Mouse (Mus musculus): ENCODE measurements at regions not wholly inside any gene's neighbourhood (a gene's known extent, or its start where the extent isn't known, plus 50 kb on each side); places are given as distances from the start of the nearest gene placed in this dataset.

DNA sequence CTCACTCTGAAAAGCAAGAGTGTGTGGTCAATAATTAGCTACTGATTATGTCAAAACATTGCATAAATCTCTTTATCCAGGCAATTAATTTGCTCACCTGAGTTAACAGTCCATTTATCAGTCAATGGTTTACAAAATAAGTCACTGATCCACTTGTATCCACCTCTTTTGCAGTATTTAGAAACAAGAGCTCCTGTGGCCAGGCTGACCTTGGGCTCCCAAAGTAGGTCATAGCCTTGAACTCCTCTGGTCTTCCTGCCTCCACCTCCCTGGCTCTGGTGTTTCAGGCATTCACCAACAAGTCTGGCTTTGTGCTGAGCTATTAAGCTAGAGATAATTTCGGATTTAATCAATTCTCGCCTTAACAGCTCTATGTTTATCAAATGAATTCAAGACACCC lies 675.8 kb upstream of the Tmem132c start:
- no peak for DNase-seq (ENCODE audit: low spot score in 2 of 2)

DNA sequence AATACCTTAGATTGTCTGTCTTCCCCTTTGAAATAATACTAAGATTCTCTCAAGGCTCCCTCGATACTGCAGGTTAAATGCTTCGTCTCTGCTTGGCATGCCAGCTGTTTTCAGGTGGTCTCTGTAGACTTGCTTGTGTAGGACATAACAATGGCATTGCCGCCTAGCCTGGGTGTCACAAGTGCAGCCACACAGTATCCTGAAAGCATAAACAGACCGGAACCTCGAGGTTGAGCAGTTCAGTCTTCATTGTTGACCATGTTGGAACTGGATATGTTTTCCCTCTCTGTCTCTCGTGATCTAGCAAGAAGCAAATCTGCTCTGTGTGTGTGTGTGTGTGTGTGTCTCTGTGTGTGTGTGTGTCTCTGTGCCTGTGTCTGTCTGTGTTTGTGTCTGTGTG lies 675.4 kb upstream of the Tmem132c start:
- DNase-seq (ENCODE audit: low spot score in 2 of 2), result no peak

DNA sequence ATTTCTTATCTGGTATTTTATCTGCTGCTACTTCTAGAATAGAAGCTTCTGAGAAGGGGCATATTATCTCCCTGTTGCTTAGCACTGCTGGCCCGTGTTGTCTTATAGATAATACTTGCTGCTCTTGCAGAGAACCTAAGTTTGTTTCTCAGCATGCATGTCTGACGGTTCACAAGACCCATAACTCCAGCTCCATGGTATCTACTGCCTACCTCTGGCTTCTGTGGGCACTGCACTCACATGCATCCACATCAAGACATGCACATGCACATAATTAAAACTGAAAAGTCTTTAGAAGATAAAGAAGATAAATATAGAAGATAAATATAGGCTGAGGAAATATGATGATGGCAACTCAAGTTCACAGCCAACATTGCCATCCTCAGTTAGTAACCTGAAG lies 667.8 kb upstream of the Tmem132c start:
- no peak for DNase-seq (ENCODE audit: low spot score in 2 of 2)

DNA sequence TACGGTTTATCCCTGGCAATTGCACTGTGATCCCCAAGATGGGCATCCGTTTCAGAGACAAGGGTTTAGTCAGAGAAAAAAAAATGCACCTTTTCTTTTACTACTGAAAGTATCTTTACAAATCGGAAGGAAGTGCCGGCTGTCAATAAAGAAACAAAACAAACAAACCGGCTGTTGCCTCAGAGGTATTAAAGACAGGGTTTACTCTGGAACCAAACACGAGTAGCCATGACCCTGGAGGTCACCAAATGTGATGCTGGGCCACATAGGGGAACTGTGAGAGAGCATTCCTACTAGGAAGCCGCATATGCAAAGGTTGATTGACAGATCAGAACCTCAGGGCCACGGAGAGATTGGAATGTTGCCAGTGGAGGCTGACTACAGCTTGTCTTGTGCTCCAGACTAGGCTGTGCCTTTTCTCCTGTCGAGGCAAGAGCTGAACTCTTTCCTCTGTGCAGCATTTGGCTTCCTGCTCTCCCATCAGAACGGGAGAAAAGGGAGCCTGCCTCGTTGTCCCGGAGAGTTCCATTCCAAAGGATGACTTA lies 643.8 kb upstream of the Tmem132c start:
- DNase-seq (ENCODE audit: low spot score in 2 of 2), result no peak

DNA sequence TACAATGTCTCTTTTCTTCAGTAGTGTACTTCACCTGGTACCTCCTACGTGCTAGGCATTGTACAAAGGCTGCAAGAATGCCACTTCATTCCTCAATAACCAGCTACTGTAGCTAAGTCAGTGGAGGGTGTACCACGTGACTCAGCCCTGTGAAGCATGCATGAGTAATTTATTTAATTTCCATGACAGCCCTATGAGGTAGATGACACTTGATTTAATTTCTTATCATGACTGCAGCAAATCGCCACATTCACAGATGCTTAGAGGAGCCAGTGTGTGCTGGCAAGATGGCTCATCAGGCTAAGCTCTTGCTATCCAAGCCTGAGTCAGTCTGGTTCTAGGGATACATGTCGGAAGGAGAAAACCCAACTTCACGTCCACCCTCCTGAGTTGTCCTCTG lies 642.0 kb upstream of the Tmem132c start:
- no peak for DNase-seq (ENCODE audit: low spot score in 2 of 2)

DNA sequence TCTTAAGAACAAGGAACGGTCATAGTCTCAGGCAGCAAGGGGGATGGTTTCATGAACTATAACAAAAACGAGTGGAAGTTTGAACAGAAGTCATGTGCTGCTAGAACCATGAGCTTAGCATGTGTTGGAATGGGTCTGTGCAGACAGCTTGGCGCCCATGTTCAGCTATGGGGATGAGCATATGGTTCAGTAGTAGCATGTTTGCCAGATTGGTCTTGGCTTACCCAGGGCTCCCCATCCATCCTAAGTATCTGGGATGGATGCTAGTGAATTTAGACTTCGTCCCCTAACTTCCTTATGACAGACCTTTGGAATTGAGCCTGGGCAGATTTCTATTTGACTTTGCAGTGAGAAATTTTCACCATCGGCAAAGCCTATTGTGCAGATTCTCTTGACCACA lies 634.9 kb upstream of the Tmem132c start:
- DNase-seq (ENCODE audit: low spot score in 2 of 2), result no peak

DNA sequence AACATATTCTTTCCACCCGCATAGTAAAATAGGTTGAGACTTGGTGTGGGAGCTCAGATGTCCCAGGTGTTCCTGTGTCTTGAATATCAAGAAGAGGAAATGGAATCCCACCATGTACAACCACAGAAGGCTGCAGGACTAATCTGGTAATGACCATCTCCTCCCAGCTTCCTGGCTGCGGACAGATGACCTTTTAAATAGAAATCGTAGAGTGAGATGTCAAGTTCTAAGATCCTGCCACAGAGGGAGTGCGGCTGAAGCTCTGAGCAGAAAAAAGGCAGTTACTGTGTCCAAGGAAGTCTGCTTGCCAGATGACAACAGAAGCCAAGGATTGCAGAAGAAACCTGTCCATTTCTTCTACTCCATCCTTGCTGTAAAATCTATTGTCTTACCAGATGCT lies 629.0 kb upstream of the Tmem132c start:
- no peak for DNase-seq (ENCODE audit: low spot score in 2 of 2)

DNA sequence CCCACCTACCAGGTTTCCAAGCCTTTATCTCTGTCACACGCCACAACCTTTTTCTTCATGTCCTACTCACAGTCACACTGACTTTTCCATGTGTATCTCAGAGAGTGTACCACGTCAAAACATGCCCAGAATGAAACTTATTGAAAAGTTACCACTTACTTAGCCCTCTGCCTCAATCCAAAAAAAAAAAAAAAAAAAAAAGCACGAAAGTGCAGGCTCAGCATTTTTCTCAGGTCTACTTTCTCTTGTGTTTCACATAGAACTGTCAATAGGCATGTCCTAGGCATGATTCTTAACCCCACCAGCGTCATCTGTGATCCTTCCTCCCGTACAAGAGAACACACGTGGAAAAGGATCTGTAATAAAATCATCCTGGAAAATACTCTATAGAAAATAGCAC lies 619.1 kb upstream of the Tmem132c start:
- no peak for DNase-seq (ENCODE audit: low spot score in 2 of 2)

DNA sequence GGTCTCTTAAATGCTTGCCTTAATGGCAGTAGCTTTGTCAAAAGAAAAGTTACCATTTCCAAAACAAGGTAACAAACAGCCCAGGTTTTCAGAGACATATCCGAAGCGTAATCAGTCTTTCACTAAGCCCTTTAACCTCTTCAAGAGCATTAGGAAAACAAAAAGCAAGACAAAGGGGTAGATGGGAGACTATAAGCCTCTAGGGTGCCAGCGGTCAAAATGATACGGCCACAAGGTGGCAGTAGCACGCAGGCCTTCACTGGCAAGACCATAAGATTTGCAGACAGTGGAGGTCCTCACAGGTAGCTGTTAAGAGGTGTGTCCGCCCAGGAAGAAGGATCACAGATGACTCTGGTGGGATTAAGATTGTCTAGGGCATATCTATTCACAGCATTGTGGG lies 618.4 kb upstream of the Tmem132c start:
- DNase-seq (ENCODE audit: low spot score in 2 of 2), result peak; percentile 84 to 85

DNA sequence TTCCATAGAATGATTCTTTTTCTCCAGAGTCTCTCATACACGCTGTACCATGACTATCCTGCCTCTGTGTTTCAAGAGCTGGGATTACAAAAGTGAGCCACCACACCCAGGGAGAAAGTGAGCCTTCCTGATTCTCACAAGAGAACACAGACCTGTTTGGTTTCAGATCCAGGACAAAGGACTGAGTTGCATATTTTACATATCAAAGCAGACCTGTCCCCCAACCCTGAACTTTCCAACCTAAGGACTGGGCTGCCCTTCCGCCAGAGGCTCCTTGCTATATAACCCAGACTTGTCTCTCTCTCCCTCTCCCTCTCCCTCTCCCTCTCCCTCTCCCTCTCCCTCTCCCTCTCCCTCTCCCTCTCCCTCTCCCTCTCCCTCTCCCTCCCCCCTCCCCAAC lies 611.8 kb upstream of the Tmem132c start:
- DNase-seq (ENCODE audit: low spot score in 2 of 2), result no peak

DNA sequence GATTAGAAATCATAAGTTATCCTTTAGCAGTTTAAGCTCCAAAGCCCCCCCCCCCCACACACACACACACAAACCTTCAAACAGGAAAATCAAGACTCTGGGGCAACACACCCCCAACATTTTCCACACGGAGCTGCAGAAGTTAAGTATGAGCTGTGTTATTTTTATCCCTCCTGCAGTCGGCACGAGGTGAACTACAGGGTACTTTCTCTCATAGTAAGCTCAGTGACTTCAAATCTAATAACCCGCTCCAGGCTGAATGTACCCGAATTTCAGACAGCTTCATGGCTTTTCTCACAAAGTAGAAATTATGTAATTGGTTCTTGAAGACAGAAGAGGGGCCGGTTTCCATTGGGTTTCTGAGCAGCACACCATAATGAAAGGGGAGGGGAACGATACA lies 591.2 kb upstream of the Tmem132c start:
- DNase-seq (ENCODE audit: low spot score in 2 of 2), result no peak

DNA sequence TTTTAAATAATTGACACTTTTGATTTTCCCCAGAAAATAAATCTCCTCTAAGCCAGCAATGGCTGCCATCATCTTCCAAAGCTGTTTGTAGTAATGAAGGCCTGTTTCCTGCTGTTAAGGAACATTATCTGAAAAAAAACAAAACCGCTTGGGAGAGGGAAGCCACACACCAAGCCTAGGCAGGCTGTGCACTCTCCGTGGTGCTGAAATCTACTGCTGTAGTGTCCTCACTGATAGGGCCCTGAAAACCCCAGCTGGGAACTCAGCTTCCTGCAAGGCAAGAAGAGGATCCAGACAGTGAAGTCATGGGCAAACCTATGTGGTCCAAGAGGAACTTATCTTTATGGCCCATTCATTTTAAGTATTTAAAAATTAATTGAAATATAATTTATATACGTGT lies 590.2 kb upstream of the Tmem132c start:
- DNase-seq (ENCODE audit: low spot score in 2 of 2), result no peak

DNA sequence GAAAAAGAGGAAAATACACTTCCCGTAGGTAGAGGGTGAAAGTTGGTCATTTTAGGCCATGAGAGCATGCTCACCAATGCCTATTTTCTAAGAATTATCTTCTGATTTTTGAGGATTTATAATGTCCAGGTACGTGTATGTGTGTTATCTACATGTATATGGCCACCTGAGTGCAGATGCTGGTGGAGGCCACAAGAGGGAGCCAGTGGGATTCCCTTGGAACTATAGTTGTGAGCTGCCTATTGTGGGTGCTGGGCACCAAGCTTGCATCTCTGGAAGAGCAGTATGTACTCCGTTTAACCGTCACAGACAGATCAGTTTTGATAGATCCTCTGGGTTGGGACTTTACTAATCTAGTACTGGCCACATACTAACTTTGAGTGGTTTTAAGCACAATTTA lies 579.0 kb upstream of the Tmem132c start:
- no peak for DNase-seq (ENCODE audit: low spot score in 2 of 2)

DNA sequence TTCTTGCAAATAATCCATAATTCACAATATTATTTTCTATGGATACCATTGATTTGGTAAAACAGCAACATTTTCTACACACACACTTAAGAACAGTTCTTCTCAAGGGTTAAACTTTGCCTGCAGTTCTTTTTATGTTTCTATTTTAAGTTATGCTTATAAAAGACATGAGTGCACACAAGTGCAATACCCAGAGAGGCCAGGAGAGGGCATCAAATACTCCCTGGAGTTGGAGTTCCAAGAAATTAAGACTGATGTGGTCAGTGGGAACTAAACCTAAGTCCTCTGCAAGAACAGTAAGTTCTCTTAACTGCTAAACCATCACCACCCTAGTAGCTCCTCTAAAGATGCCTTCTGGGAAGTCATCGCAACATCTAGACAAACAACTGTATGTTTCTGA lies 570.5 kb upstream of the Tmem132c start:
- DNase-seq (ENCODE audit: low spot score in 2 of 2), result peak; percentile 38 to 59

DNA sequence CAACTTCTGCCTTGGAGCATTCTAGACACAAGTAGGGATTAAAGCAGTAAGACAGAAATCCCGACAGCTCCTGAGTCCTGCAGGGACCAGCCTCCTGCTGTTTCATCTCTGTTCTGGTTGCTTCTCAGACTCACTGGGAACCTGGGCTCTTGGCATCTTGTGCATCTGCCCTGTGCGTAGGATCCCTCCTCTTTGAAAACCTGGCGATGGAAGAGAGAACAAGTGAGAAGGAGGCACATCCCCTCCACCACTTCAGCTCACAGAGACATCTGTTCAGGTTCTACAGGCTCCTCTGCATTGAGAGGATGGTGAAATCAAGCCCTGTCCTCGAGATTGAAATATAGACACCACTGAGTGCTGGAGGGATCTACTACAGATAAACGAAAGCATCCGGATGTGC lies 561.3 kb upstream of the Tmem132c start:
- DNase-seq (ENCODE audit: low spot score in 2 of 2), result peak; percentile 5 to 13

DNA sequence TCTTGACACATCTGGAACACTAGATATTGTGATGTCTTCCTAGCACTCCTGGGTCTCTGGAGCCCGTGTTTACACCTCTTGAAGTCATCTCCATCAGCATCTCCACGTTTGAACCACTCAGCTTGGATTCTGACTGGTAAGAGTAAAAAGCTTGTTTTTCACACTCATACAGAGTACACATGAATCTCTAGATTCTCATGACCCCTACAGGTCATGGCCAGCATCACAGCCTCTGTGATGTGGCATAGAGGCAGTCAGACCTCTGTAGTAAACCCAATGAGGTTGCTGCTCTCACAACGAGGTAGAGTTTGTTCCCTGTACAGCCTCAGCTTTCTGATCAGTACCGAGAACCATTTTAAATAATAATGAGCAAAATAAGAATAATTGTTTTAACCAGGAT lies 542.3 kb upstream of the Tmem132c start:
- no peak for DNase-seq (ENCODE audit: low spot score in 2 of 2)

DNA sequence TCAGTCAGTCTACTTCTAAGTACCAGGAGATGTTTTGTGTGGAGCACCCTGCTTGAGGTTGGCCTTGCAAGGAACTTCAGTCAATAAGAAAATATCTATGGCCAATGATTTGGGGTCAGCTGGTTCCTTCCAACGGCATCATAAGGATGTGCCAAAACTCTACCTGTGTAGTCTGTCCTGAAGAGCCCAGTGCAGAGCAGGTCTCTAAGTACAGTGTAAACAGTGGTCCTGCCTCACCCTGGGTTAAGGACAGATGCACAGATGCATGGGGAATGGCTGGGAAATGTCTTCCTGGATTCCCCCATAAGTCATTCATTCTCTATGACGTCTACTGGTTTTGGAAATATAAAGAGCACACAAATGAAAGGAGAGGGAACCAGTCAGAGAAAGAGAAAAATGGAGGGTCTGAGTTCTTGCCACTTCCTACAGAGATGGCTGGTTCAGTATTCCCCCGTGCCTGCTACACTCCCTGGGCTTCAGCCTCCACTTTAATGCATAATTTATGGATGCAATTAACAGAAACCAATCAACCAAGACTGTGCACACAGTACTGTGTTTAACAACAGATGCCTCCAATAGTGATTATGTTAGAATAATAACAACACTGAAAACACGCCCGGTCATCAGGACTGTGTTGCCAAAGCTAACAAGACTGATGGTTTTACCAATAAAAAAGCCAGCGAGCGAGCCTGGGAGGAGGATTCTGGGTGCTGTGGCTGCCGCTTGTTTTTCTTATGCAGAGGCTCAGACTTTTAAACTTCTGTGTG lies 537.9 kb upstream of the Tmem132c start:
- DNase-seq (ENCODE audit: low spot score in 2 of 2), result no peak

DNA sequence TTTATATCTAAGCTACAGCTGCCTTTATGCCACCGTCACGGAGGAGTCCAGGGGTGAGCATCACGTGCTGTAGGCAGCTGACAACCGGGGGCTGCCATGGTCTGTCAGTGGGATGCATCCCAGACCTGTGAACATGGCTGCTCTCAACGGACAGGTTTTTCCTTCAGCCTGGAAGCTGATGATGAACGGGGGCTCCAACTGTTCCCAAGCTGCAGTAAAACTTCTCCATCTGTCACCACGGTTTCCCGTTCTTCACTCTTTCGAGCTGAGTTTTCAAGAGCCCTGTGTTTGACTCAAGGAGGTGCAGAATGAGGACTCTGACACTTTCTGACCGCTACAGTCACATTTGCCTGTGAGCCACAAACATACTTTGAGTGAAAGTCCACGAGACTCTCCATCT lies 535.7 kb upstream of the Tmem132c start:
- no peak for DNase-seq (ENCODE audit: low spot score in 2 of 2)

DNA sequence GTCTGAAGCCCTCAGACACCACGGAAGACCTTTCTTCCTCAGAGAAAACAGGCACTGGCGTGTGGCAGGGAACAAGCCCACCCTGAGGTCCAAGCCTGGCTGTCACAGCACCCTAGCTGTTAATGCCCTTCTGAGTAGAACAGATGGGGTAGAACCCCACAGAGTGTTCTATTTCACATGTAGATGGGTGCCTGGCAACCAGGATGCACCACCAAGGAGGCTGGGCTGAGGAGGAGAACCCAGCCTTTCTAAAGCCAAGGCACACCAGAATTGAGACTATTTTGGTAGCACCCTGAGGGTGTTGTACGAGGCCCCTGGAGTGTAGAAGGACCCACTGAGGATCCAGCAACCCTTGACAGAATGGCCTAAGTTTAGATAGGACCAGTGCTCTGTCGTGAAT lies 534.9 kb upstream of the Tmem132c start:
- no peak for DNase-seq (ENCODE audit: low spot score in 2 of 2)

DNA sequence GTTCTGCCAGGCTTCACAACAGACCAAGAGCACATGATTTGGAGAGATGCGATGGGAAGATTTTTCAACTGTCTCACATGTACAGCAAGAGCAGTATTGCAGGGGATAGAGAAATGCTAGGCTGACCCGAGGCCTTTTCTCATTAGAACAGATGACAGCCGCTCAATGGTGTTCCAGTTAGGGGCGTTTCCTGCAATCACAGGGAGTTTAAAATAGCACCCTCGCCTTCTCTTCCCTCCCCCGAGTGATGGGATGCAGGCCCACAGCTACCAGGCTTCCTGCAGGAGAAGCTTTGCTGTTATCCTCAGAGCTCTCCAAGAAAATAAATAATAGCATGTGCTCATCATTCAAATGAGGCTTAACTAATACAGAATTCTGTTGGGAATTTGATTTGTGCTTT lies 526.9 kb upstream of the Tmem132c start:
- peak in 1 of 2 experiments; percentile 36 for DNase-seq (ENCODE audit: low spot score in 2 of 2)

DNA sequence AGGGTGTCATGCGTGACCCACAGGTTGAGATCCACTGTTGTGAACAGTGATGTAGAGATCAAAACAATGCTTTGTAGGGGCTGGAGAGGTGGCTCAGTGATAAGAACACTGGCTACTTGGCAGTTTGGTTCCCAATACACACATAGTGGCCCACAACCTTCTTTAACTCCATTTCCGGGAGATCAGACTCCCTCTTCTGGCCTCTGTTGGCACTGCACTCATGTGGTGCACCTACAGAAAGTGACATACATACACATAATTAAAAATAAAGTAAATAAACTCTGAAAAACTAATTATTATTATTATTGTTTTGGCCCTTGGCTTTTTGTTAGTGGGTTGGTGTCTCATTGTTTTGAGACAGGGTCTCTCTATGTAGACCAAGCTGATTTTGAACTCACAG lies 523.2 kb upstream of the Tmem132c start:
- no peak for DNase-seq (ENCODE audit: low spot score in 2 of 2)

DNA sequence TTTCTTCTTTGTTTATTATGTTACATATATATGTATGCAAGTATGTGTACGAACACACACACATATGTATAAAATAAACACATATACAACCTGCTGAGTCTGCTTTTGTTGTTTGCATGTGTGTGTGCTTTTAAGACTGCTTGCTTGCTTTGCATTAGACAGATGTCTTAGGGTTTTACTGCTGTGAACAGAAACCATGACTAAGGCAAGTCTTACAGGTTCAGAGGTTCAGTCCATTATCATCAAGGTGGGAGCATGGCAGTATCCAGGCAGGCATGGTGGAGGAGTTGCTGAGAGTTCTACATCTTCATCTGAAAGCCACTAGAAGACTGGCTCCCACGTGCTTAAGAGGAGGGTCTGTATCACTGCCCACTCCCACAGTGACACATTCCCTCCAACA lies 520.3 kb upstream of the Tmem132c start:
- no peak for DNase-seq (ENCODE audit: low spot score in 2 of 2)

DNA sequence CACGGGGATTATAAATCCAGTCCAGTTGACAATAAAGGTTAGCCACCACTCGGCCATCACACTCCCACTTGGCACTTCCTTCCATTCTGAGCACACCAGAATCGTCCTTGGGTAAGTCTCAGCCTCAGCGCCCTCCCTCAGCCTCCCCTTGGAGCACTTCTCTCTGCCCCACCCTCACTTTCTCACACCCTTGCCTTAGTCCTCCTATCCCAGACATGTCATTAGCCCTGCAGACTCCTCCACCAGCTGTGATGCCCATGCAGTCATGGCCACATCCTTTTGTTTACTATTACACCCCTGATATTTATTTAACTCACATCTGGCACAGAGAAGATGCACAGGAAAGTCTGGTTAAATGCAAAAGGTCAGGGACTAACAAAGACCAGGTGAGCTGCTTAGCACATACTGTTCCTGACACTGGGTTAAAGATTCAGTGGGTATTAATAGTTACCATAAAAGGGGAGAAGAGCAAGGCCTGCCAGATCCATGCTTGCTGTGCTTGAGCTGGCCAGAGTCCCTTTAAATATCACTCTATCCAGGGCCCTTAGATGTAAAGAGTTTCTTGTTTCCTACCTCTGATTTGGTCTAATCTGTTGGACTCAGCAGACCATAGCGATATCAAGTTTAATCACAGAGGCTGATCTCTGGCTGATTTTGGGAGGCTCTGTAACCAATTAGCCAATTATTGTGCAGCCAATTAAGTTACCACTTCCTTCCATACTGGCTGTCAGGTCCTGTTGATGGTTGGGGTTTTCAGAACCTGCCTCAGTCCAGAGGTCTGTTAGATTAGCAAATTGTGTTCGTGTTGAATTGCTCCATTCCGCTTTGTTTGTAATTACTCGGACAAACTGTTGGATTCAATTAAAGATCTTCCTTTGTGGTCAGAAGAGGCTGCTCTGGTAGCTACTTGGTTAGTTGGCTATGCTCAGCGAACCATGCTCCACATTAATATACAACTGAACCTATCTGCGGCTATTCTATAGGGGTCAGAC lies 518.0 kb upstream of the Tmem132c start:
- no peak for DNase-seq (ENCODE audit: low spot score in 2 of 2)

Data from right cerebral cortex, adult 2 months (tissue).